Mouse (Mus musculus) hindbrain, embryonic 13.5 days (tissue): Measurements from ENCODE around the gene Dmbx1. TPM values are rescaled to one million over a fixed set of nuclear protein-coding genes. Genes with fewer than 3 reads are reported as not detected.

ENCODE experiments used
- ATAC-seq: fragments of 200-750 bp; cut with Nextera tagmentation; 2 replicates; pipeline ENCODE4 v1.8.0; 2017; ENCODE audit warnings: moderate TSS enrichment; ENCODE audit not compliant: low FRiP score
- H3K27ac ChIP-seq: fragments of 300-500 bp; sonication (generic); 2 replicates; pipeline ENCODE4 v1.5.1; 2015; ENCODE audit warnings: inconsistent platforms, mild to moderate bottlenecking, moderate library complexity
- H3K27me3 ChIP-seq: fragments of 300-500 bp; sonication (generic); 2 replicates; pipeline ENCODE4 v1.6.1; 2015; ENCODE audit warnings: mild to moderate bottlenecking, inconsistent platforms
- H3K36me3 ChIP-seq: fragments of 300-500 bp; sonication (generic); 2 replicates; pipeline ENCODE4 v1.6.1; 2015; ENCODE audit warnings: mild to moderate bottlenecking, inconsistent platforms
- H3K4me1 ChIP-seq: fragments of 300-500 bp; sonication (generic); replicated peaks from 2 replicates; pipeline ENCODE4 v1.6.1; 2015; ENCODE audit warnings: inconsistent platforms
- H3K4me2 ChIP-seq: fragments of 300-500 bp; sonication (generic); 2 replicates; pipeline ENCODE4 v1.6.1; 2015; ENCODE audit warnings: inconsistent platforms, mild to moderate bottlenecking, moderate library complexity
- H3K4me3 ChIP-seq: fragments of 300-500 bp; sonication (generic); 2 replicates; pipeline ENCODE4 v1.5.1; 2015; ENCODE audit warnings: mild to moderate bottlenecking, inconsistent platforms
- H3K9ac ChIP-seq: fragments of 300-500 bp; sonication (generic); 2 replicates; pipeline ENCODE4 v1.6.1; 2015; ENCODE audit warnings: mild to moderate bottlenecking, inconsistent platforms
- H3K9me3 ChIP-seq: fragments of 300-500 bp; sonication (generic); 2 replicates; pipeline ENCODE4 v1.6.1; 2016; ENCODE audit warnings: inconsistent platforms
- WGBS: fragments of 180-500 bp; shearing (Covaris S2); methylation state at CpG from one replicate; pipeline ENCODE4 v1.1.7; 2015; 5-methylcytosine and 5-hydroxymethylcytosine counted together
- polyA plus RNA-seq: library from polyadenylated mRNA; unstranded; fragments of >200 nt; fragmentation: Nextera tagmentation; extraction: Ambion mirVana; gene quantifications from 2 replicates; pipeline ENCODE4 v1.2.1, GENCODE M21; 2015

The Dmbx1 gene
- 12.7 and 14.3 TPM in 2 replicates for polyA plus RNA-seq

- no peak within 1 kb of the TSS; the same call in 1 of the 2 replicates for H3K9ac ChIP-seq
- H3K27ac ChIP-seq: no peak within 1 kb of the TSS
- H3K36me3 ChIP-seq: no peaks in the 10 kb centered on the region
- WGBS: under 1% methylated on average over 71 of the region's 71 CpGs
- H3K27me3 ChIP-seq: peaks cover 97% of the 10 kb centered on the region
- peak within 1 kb of the TSS; percentile 50 for H3K4me2 ChIP-seq
- H3K4me1 ChIP-seq: peaks cover 44% of the 10 kb centered on the region
- no peak for ATAC-seq
- H3K4me3 ChIP-seq: peak within 1 kb of the TSS; percentile 34
- H3K9me3 ChIP-seq: no peaks in the 10 kb centered on the region
These were observed at the start of gene Dmbx1 for GRCm38 (mm10) chr4:115939295-115940102. TSS of gene Dmbx1 (minus strand) at chr4:115939926.

- Histone ChIP-seq H3K27ac (no peak overlapping the region), H3K4me3 (no peak overlapping the region), H3K36me3 (no peaks in the 10 kb centered on the region), H3K27me3 (peaks cover 34% of the 10 kb centered on the region), H3K9ac (no peak overlapping the region), H3K9me3 (no peaks in the 10 kb centered on the region; the same call in 1 of the 2 replicates), H3K4me1 (peaks cover under 1% of the 10 kb centered on the region; the same call in 1 of the 2 replicates), H3K4me2 (no peak overlapping the region)
- no peak for ATAC-seq
- WGBS: 85% methylated on average over 7 of the region's 7 CpGs
These were observed 49.7 kb upstream of the Dmbx1 start for GRCm38 (mm10) chr4:115989382-115989781.

GRCm38 (mm10) chr4:115987858-115988530 lies 48.3 kb upstream of the Dmbx1 start:
- ATAC-seq: no peak
- Histone ChIP-seq H3K27ac (no peak overlapping the region), H3K4me1 (peaks cover 5% of the 10 kb centered on the region; the same call in 1 of the 2 replicates), H3K9me3 (no peaks in the 10 kb centered on the region; the same call in 1 of the 2 replicates), H3K9ac (no peak overlapping the region), H3K4me2 (no peak overlapping the region), H3K36me3 (no peaks in the 10 kb centered on the region), H3K27me3 (peaks cover 47% of the 10 kb centered on the region), H3K4me3 (no peak overlapping the region)
- 80% methylated on average over 5 of the region's 5 CpGs for WGBS

- Histone ChIP-seq H3K4me2 (no peak overlapping the region), H3K27me3 (peaks cover 51% of the 10 kb centered on the region), H3K36me3 (no peaks in the 10 kb centered on the region), H3K4me3 (no peak overlapping the region), H3K27ac (no peak overlapping the region), H3K4me1 (peaks cover 5% of the 10 kb centered on the region; the same call in 1 of the 2 replicates), H3K9me3 (no peaks in the 10 kb centered on the region; the same call in 1 of the 2 replicates), H3K9ac (no peak overlapping the region)
- no peak for ATAC-seq
- WGBS: 84% methylated on average over 1 of the region's 1 CpGs
These were observed 47.7 kb upstream of the Dmbx1 start for GRCm38 (mm10) chr4:115987436-115987835.

GRCm38 (mm10) chr4:115984967-115985366 lies 45.2 kb upstream of the Dmbx1 start:
- Histone ChIP-seq H3K27ac (no peak overlapping the region), H3K36me3 (no peaks in the 10 kb centered on the region), H3K27me3 (peaks cover 71% of the 10 kb centered on the region), H3K4me3 (no peak overlapping the region), H3K4me1 (peaks cover 10% of the 10 kb centered on the region), H3K9ac (no peak overlapping the region), H3K9me3 (no peaks in the 10 kb centered on the region), H3K4me2 (no peak overlapping the region)
- 39% methylated on average over 8 of the region's 8 CpGs for WGBS
- no peak for ATAC-seq

- H3K4me2 ChIP-seq: no peak overlapping the region
- 3% methylated on average over 13 of the region's 13 CpGs for WGBS
- no peak overlapping the region; the same call in 1 of the 2 replicates for H3K9ac ChIP-seq
- 0 out of 2 replicates have a peak, but pooled peaks have one; percentile 8 for ATAC-seq
- no peaks in the 10 kb centered on the region for H3K36me3 ChIP-seq
- no peak overlapping the region for H3K27ac ChIP-seq
- peaks cover 18% of the 10 kb centered on the region for H3K4me1 ChIP-seq
- no peaks in the 10 kb centered on the region for H3K9me3 ChIP-seq
- H3K4me3 ChIP-seq: no peak overlapping the region
- H3K27me3 ChIP-seq: peaks cover 78% of the 10 kb centered on the region
These were observed 44.4 kb upstream of the Dmbx1 start for GRCm38 (mm10) chr4:115984111-115984510.

- no peaks in the 10 kb centered on the region for H3K36me3 ChIP-seq
- peaks cover 33% of the 10 kb centered on the region for H3K4me1 ChIP-seq
- H3K9ac ChIP-seq: no peak overlapping the region
- 0 out of 2 replicates have a peak, but pooled peaks have one; percentile 25 for ATAC-seq
- no peak overlapping the region for H3K27ac ChIP-seq
- H3K9me3 ChIP-seq: no peaks in the 10 kb centered on the region
- no peak overlapping the region for H3K4me2 ChIP-seq
- H3K4me3 ChIP-seq: no peak overlapping the region
- peaks cover 92% of the 10 kb centered on the region for H3K27me3 ChIP-seq
- under 1% methylated on average over 8 of the region's 8 CpGs for WGBS
These were observed 41.0 kb upstream of the Dmbx1 start for GRCm38 (mm10) chr4:115980676-115981075.

GRCm38 (mm10) chr4:115979437-115979836 lies 39.7 kb upstream of the Dmbx1 start:
- Histone ChIP-seq H3K4me3 (peak overlapping the region; percentile 36), H3K36me3 (no peaks in the 10 kb centered on the region), H3K9ac (peak overlapping the region; percentile 68), H3K9me3 (no peaks in the 10 kb centered on the region), H3K4me1 (peaks cover 36% of the 10 kb centered on the region), H3K27me3 (peaks cover 93% of the 10 kb centered on the region), H3K4me2 (peak overlapping the region; percentile 61), H3K27ac (no peak overlapping the region)
- 1% methylated on average over 38 of the region's 39 CpGs for WGBS
- peak; percentile 15; the same call in 1 of the 2 replicates for ATAC-seq

- 13% methylated on average over 4 of the region's 4 CpGs for WGBS
- peak overlapping the region; percentile 61 for H3K4me2 ChIP-seq
- H3K4me3 ChIP-seq: peak overlapping the region; percentile 36; the same call in 1 of the 2 replicates
These were observed 39.2 kb upstream of the Dmbx1 start for GRCm38 (mm10) chr4:115978911-115979310.

GRCm38 (mm10) chr4:115972543-115972942 lies 32.8 kb upstream of the Dmbx1 start:
- Histone ChIP-seq H3K4me2 (peak overlapping the region; percentile 21), H3K9me3 (no peaks in the 10 kb centered on the region), H3K36me3 (no peaks in the 10 kb centered on the region), H3K9ac (no peak overlapping the region), H3K4me1 (peaks cover 26% of the 10 kb centered on the region), H3K4me3 (no peak overlapping the region), H3K27me3 (peaks cover 96% of the 10 kb centered on the region), H3K27ac (no peak overlapping the region)
- ATAC-seq: peak; percentile 71; the same call in 1 of the 2 replicates
- 48% methylated on average over 24 of the region's 24 CpGs for WGBS

More at GRCm38 (mm10) chr4:115978911-115979310, 39.2 kb upstream of the Dmbx1 start:
- no peaks in the 10 kb centered on the region for H3K9me3 ChIP-seq
- H3K9ac ChIP-seq: peak overlapping the region; percentile 68; the same call in 1 of the 2 replicates
- peaks cover 31% of the 10 kb centered on the region for H3K4me1 ChIP-seq
- 0 out of 2 replicates have a peak, but pooled peaks have one; percentile 2 for ATAC-seq
- H3K27me3 ChIP-seq: peaks cover 94% of the 10 kb centered on the region
- no peaks in the 10 kb centered on the region for H3K36me3 ChIP-seq
- H3K27ac ChIP-seq: no peak overlapping the region

- H3K4me1 ChIP-seq: peaks cover 47% of the 10 kb centered on the region
- H3K27ac ChIP-seq: no peak overlapping the region
- H3K36me3 ChIP-seq: no peaks in the 10 kb centered on the region
- ATAC-seq: no peak
- H3K4me3 ChIP-seq: no peak overlapping the region
- WGBS: 13% methylated on average over 5 of the region's 5 CpGs
- H3K27me3 ChIP-seq: peaks cover 96% of the 10 kb centered on the region
- no peak overlapping the region for H3K4me2 ChIP-seq
- H3K9ac ChIP-seq: no peak overlapping the region
- H3K9me3 ChIP-seq: no peaks in the 10 kb centered on the region
These were observed 24.7 kb upstream of the Dmbx1 start for GRCm38 (mm10) chr4:115964446-115964845.

GRCm38 (mm10) chr4:115963751-115964150 lies 24.0 kb upstream of the Dmbx1 start:
- Histone ChIP-seq H3K9me3 (no peaks in the 10 kb centered on the region), H3K36me3 (no peaks in the 10 kb centered on the region), H3K4me3 (0 out of 2 replicates have a peak overlapping the region, but pooled peaks have one; percentile 56), H3K9ac (no peak overlapping the region), H3K27ac (no peak overlapping the region), H3K27me3 (peaks cover 95% of the 10 kb centered on the region), H3K4me1 (peaks cover 49% of the 10 kb centered on the region), H3K4me2 (peak overlapping the region; percentile 85)
- ATAC-seq: no peak
- WGBS: 8% methylated on average over 6 of the region's 6 CpGs
